Mouse (Mus musculus): Measurements from ENCODE around the gene Arid2. TPM values are rescaled to one million over a fixed set of nuclear protein-coding genes. Genes with fewer than 3 reads are reported as not detected.

Gene Arid2
- polyA plus RNA-seq (2012; rRNA removed) = 2.3 and 4.3 TPM in 2 replicates

GRCm38 (mm10) chr15:96287369-96287975 lies at the start of gene Arid2:
Gene Arid2 (plus strand): TSS chr15:96287518.

Other genes starting within 250 kb of the Arid2 start
- gene Scaf11, start 173.3 kb downstream of the Arid2 start, polyA plus RNA-seq (2012; rRNA removed) = 8.0 and 8.3 TPM in 2 replicates

Data from stomach, adult 2 months (tissue).